Mouse (Mus musculus): ENCODE measurements around the gene Cd300lf. TPM values are rescaled to one million over a fixed set of nuclear protein-coding genes. Genes with fewer than 3 reads are reported as not detected.
A peak's percentile ranks its signal among the peaks of the same experiment; 100 is the strongest.

Cd300lf gene
- polyA plus RNA-seq, 1 experiment from 2014 or later = 0.28 TPM

GRCm38 (mm10) chr11:115167631-115168249, 33.9 kb upstream of the Cd300lf start:
- Histone ChIP-seq H3K4me1 (replicated peaks) (peaks cover 45% of the 10 kb centered on the region), H3K36me3 (no peaks in the 10 kb centered on the region), H3K27ac (no peak overlapping the region), H3K4me3 (replicated peaks) (no peak overlapping the region), H3K27me3 (peaks cover 37% of the 10 kb centered on the region), H3K9ac (replicated peaks) (no peak overlapping the region), H3K4me2 (replicated peaks) (no peak overlapping the region), H3K9me3 (no peaks in the 10 kb centered on the region)
- 88% methylated on average over 8 of the region's 8 CpGs for WGBS
- no peak for ATAC-seq

- peaks cover 47% of the 10 kb centered on the region for H3K27me3 ChIP-seq
- H3K36me3 ChIP-seq = no peaks in the 10 kb centered on the region
- no peaks in the 10 kb centered on the region for H3K9me3 ChIP-seq
- H3K4me2 ChIP-seq (replicated peaks) = no peak overlapping the region
- no peak overlapping the region for H3K4me3 ChIP-seq (replicated peaks)
- H3K27ac ChIP-seq = no peak overlapping the region
- WGBS = 97% methylated on average over 3 of the region's 3 CpGs
- peaks cover 42% of the 10 kb centered on the region for H3K4me1 ChIP-seq (replicated peaks)
- ATAC-seq = no peak
- H3K9ac ChIP-seq (replicated peaks) = no peak overlapping the region
These were observed 33.0 kb upstream of the Cd300lf start for GRCm38 (mm10) chr11:115166776-115167175.

GRCm38 (mm10) chr11:115164976-115165374, 31.2 kb upstream of the Cd300lf start:
- H3K27ac ChIP-seq = no peak overlapping the region

GRCm38 (mm10) chr11:115164341-115164975, 30.7 kb upstream of the Cd300lf start:
- Histone ChIP-seq H3K9ac (replicated peaks) (peak overlapping the region; percentile 47), H3K4me1 (replicated peaks) (peaks cover 40% of the 10 kb centered on the region), H3K4me3 (replicated peaks) (peak overlapping the region; percentile 42), H3K27me3 (peaks cover 62% of the 10 kb centered on the region), H3K27ac (no peak overlapping the region), H3K4me2 (replicated peaks) (peak overlapping the region; percentile 63), H3K36me3 (no peaks in the 10 kb centered on the region), H3K9me3 (no peaks in the 10 kb centered on the region)
- no peak for ATAC-seq
- 1% methylated on average over 14 of the region's 14 CpGs for WGBS

More at GRCm38 (mm10) chr11:115164976-115165374, 31.2 kb upstream of the Cd300lf start:
- peaks cover 40% of the 10 kb centered on the region for H3K4me1 ChIP-seq (replicated peaks)
- H3K4me2 ChIP-seq (replicated peaks) = peak overlapping the region; percentile 63
- no peaks in the 10 kb centered on the region for H3K36me3 ChIP-seq
- 2% methylated on average over 9 of the region's 9 CpGs for WGBS
- ATAC-seq = no peak
- H3K9ac ChIP-seq (replicated peaks) = peak overlapping the region; percentile 47
- no peaks in the 10 kb centered on the region for H3K9me3 ChIP-seq
- peak overlapping the region; percentile 42 for H3K4me3 ChIP-seq (replicated peaks)
- H3K27me3 ChIP-seq = peaks cover 61% of the 10 kb centered on the region

GRCm38 (mm10) chr11:115163568-115164150, 29.9 kb upstream of the Cd300lf start:
- Histone ChIP-seq H3K27ac (no peak overlapping the region), H3K27me3 (peaks cover 62% of the 10 kb centered on the region), H3K4me3 (replicated peaks) (peak overlapping the region; percentile 42), H3K4me1 (replicated peaks) (peaks cover 40% of the 10 kb centered on the region), H3K36me3 (no peaks in the 10 kb centered on the region), H3K9ac (replicated peaks) (peak overlapping the region; percentile 47), H3K9me3 (no peaks in the 10 kb centered on the region), H3K4me2 (replicated peaks) (peak overlapping the region; percentile 63)
- ATAC-seq = peak; percentile 32; the same call in 1 of the 2 replicates
- WGBS = under 1% methylated on average over 47 of the region's 47 CpGs

- no peaks in the 10 kb centered on the region for H3K36me3 ChIP-seq
- ATAC-seq = peak; percentile 93
- peak within 1 kb of the TSS; percentile 42 for H3K4me3 ChIP-seq (replicated peaks)
- WGBS = under 1% methylated on average over 47 of the region's 47 CpGs
- no peak within 1 kb of the TSS for H3K27ac ChIP-seq
- H3K27me3 ChIP-seq = peaks cover 62% of the 10 kb centered on the region
- H3K9ac ChIP-seq (replicated peaks) = peak within 1 kb of the TSS; percentile 47
- peak within 1 kb of the TSS; percentile 63 for H3K4me2 ChIP-seq (replicated peaks)
- peaks cover 45% of the 10 kb centered on the region for H3K4me1 ChIP-seq (replicated peaks)
- H3K9me3 ChIP-seq = no peaks in the 10 kb centered on the region
These were observed 29.2 kb upstream of the Cd300lf start, which contains the start of gene Slc9a3r1 for GRCm38 (mm10) chr11:115162832-115163480. Gene Slc9a3r1, plus strand, starts transcription at chr11:115163341.

- 24% methylated on average over 9 of the region's 9 CpGs for WGBS
- Histone ChIP-seq H3K4me2 (replicated peaks) (peak overlapping the region; percentile 63), H3K9me3 (no peaks in the 10 kb centered on the region), H3K9ac (replicated peaks) (no peak overlapping the region), H3K27me3 (peaks cover 66% of the 10 kb centered on the region), H3K4me1 (replicated peaks) (peaks cover 46% of the 10 kb centered on the region), H3K36me3 (no peaks in the 10 kb centered on the region), H3K4me3 (replicated peaks) (no peak overlapping the region), H3K27ac (no peak overlapping the region)
- no peak for ATAC-seq
These were observed 28.4 kb upstream of the Cd300lf start for GRCm38 (mm10) chr11:115162205-115162601.

GRCm38 (mm10) chr11:115161578-115162204, 27.9 kb upstream of the Cd300lf start:
- no peaks in the 10 kb centered on the region for H3K9me3 ChIP-seq
- no peak overlapping the region for H3K4me3 ChIP-seq (replicated peaks)
- 64% methylated on average over 9 of the region's 9 CpGs for WGBS
- H3K27me3 ChIP-seq = peaks cover 71% of the 10 kb centered on the region
- no peaks in the 10 kb centered on the region for H3K36me3 ChIP-seq
- no peak overlapping the region for H3K4me2 ChIP-seq (replicated peaks)
- H3K27ac ChIP-seq = no peak overlapping the region
- H3K9ac ChIP-seq (replicated peaks) = no peak overlapping the region
- peaks cover 46% of the 10 kb centered on the region for H3K4me1 ChIP-seq (replicated peaks)
- no peak for ATAC-seq

GRCm38 (mm10) chr11:115160883-115161577, 27.2 kb upstream of the Cd300lf start:
- no peak for ATAC-seq
- H3K27ac ChIP-seq = no peak overlapping the region
- H3K36me3 ChIP-seq = no peaks in the 10 kb centered on the region
- WGBS = 36% methylated on average over 10 of the region's 10 CpGs
- H3K4me3 ChIP-seq (replicated peaks) = no peak overlapping the region
- H3K9me3 ChIP-seq = no peaks in the 10 kb centered on the region
- H3K4me1 ChIP-seq (replicated peaks) = peaks cover 45% of the 10 kb centered on the region
- H3K27me3 ChIP-seq = peaks cover 74% of the 10 kb centered on the region
- no peak overlapping the region for H3K4me2 ChIP-seq (replicated peaks)
- no peak overlapping the region for H3K9ac ChIP-seq (replicated peaks)

GRCm38 (mm10) chr11:115160016-115160797, 26.4 kb upstream of the Cd300lf start:
- WGBS = 38% methylated on average over 11 of the region's 11 CpGs
- Histone ChIP-seq H3K9me3 (no peaks in the 10 kb centered on the region), H3K27ac (no peak overlapping the region), H3K4me3 (replicated peaks) (no peak overlapping the region), H3K36me3 (no peaks in the 10 kb centered on the region), H3K27me3 (peaks cover 74% of the 10 kb centered on the region), H3K4me1 (replicated peaks) (peaks cover 37% of the 10 kb centered on the region), H3K9ac (replicated peaks) (no peak overlapping the region), H3K4me2 (replicated peaks) (no peak overlapping the region)
- ATAC-seq = no peak
